Mouse (Mus musculus) hindbrain, postnatal 0 days (tissue): ENCODE measurements around the gene Cnot4. TPM values are rescaled to one million over a fixed set of nuclear protein-coding genes. Genes with fewer than 3 reads are reported as not detected.

ENCODE experiments used
- ATAC-seq: fragments of 200-750 bp; cut with Nextera tagmentation; 2 replicates; pipeline ENCODE4 v1.8.0; 2017; ENCODE audit warnings: mild to moderate bottlenecking, moderate TSS enrichment, moderate library complexity
- DNase-seq: peaks from one replicate; pipeline ENCODE4 v3.0.0-alpha.2; 2015; ENCODE audit warnings: low spot score
- H3K27ac ChIP-seq: fragments of 300-500 bp; sonication (generic); 2 replicates; pipeline ENCODE4 v1.5.1; 2014; ENCODE audit warnings: mild to moderate bottlenecking
- H3K27me3 ChIP-seq: fragments of 300-500 bp; sonication (generic); 2 replicates; pipeline ENCODE4 v1.6.1; 2014; ENCODE audit warnings: low read length, mixed read lengths; ENCODE audit not compliant: insufficient read depth
- H3K36me3 ChIP-seq: fragments of 300-500 bp; sonication (generic); 2 replicates; pipeline ENCODE4 v1.6.1; 2014; ENCODE audit warnings: low read length, mixed read lengths; ENCODE audit not compliant: insufficient read depth
- H3K4me1 ChIP-seq: fragments of 300-500 bp; sonication (generic); 2 replicates; pipeline ENCODE4 v1.6.1; 2014; ENCODE audit warnings: antibody characterized with exemption, low read length, mixed read lengths; ENCODE audit not compliant: insufficient read depth
- H3K4me2 ChIP-seq: fragments of 300-500 bp; sonication (generic); 2 replicates; pipeline ENCODE4 v1.6.1; 2014; ENCODE audit warnings: low read depth, mild to moderate bottlenecking, low read length, moderate library complexity, mixed read lengths
- H3K4me3 ChIP-seq: fragments of 300-500 bp; sonication (generic); 2 replicates; pipeline ENCODE4 v1.5.1; 2014; ENCODE audit warnings: low read length
- H3K9ac ChIP-seq: fragments of 300-500 bp; sonication (generic); replicated peaks from 2 replicates; pipeline ENCODE4 v1.6.1; 2014; ENCODE audit warnings: mild to moderate bottlenecking, low read length, moderate library complexity, mixed read lengths
- H3K9me3 ChIP-seq: fragments of 300-500 bp; sonication (generic); 2 replicates; pipeline ENCODE4 v1.6.1; 2016; ENCODE audit warnings: low read length, mixed read lengths
- CTCF ChIP-seq: IDR thresholded peaks from 2 replicates; pipeline ENCODE4 v1.5.1; 2016; ENCODE audit warnings: antibody characterized with exemption, control low read depth, low read depth
- WGBS: fragments of 180-500 bp; shearing (Covaris S2); extraction: QIAGEN DNeasy Blood & Tissue Kit; methylation state at CpG from one replicate; pipeline ENCODE4 v1.1.7; 2014; 5-methylcytosine and 5-hydroxymethylcytosine counted together
- polyA plus RNA-seq: library from polyadenylated mRNA; unstranded; fragments of >200 nt; fragmentation: Nextera tagmentation; extraction: Ambion mirVana; gene quantifications from 2 replicates; pipeline ENCODE4 v1.2.1, GENCODE M21; 2015
- total RNA-seq: library from RNA; depleted of rRNA; stranded (reverse); fragments of >200 nt; gene quantifications from 2 replicates; pipeline ENCODE4 v1.2.3, GENCODE M21; 2014

The Cnot4 gene
- total and polyA plus RNA-seq, 2 experiments from 2014 or later: 21.4 to 24.7 TPM

DNA sequence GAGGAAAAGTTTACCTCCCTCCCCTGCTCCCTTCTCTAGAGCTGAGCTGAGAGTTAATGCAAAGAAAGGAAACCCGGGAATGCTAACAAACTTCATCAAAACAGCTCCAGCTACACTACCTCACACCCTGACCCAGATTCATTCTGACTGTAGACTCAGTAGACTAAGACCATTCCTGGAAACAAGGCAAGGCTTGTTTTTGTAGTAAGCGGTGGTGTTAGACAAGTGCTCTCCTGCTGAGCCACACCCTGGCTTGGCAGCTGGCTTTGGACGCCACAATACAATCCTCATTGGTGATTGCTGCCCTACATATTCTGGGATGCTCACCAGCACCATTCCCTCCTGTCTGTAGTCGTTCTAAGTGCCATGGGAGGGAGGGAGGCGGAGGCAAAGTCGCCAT lies 106.3 kb downstream of the Cnot4 start:
- H3K4me1 ChIP-seq: peaks cover 5% of the 10 kb centered on the region; the same call in 1 of the 2 replicates
- no peaks in the 10 kb centered on the region for H3K9me3 ChIP-seq
- WGBS: 52% methylated on average over 6 of the region's 6 CpGs
- no peak for TF ChIP-seq CTCF
- ATAC-seq (peak; percentile 51; the same call in 1 of the 2 replicates), DNase-seq (peak; percentile 23)
- no peak overlapping the region for H3K4me2 ChIP-seq
- no peaks in the 10 kb centered on the region for H3K27me3 ChIP-seq
- peak overlapping the region; percentile 27; the same call in 1 of the 2 replicates for H3K27ac ChIP-seq
- peaks cover 9% of the 10 kb centered on the region; the same call in 1 of the 2 replicates for H3K36me3 ChIP-seq
- no peak overlapping the region for H3K9ac ChIP-seq
- no peak overlapping the region for H3K4me3 ChIP-seq

GRCm38 (mm10) chr6:35016624-35017023 lies 116.9 kb downstream of the Cnot4 start:
- no peak for ATAC-seq
- no peak for DNase-seq
- Histone ChIP-seq H3K9ac (no peak overlapping the region), H3K36me3 (no peaks in the 10 kb centered on the region), H3K4me3 (no peak overlapping the region), H3K4me1 (no peaks in the 10 kb centered on the region), H3K9me3 (no peaks in the 10 kb centered on the region), H3K27ac (no peak overlapping the region), H3K4me2 (no peak overlapping the region), H3K27me3 (no peaks in the 10 kb centered on the region)
- WGBS: 86% methylated on average over 5 of the region's 5 CpGs
- no peak for TF ChIP-seq CTCF

GRCm38 (mm10) chr6:35011953-35012352 lies 121.6 kb downstream of the Cnot4 start:
- no peak overlapping the region for H3K9ac ChIP-seq
- TF ChIP-seq CTCF: no peak
- H3K4me2 ChIP-seq: no peak overlapping the region
- H3K27ac ChIP-seq: no peak overlapping the region
- DNase-seq (no peak), ATAC-seq (no peak)
- H3K4me1 ChIP-seq: no peaks in the 10 kb centered on the region
- H3K36me3 ChIP-seq: no peaks in the 10 kb centered on the region
- 83% methylated on average over 1 of the region's 1 CpGs for WGBS
- H3K27me3 ChIP-seq: no peaks in the 10 kb centered on the region
- H3K9me3 ChIP-seq: no peaks in the 10 kb centered on the region
- no peak overlapping the region for H3K4me3 ChIP-seq

GRCm38 (mm10) chr6:35010705-35011104 lies 122.8 kb downstream of the Cnot4 start:
- no peak for ATAC-seq
- Histone ChIP-seq H3K4me3 (no peak overlapping the region), H3K9ac (no peak overlapping the region), H3K4me2 (no peak overlapping the region), H3K27ac (no peak overlapping the region), H3K27me3 (no peaks in the 10 kb centered on the region), H3K36me3 (no peaks in the 10 kb centered on the region), H3K4me1 (no peaks in the 10 kb centered on the region), H3K9me3 (no peaks in the 10 kb centered on the region)
- DNase-seq: no peak
- peak; percentile 25; the same call in 1 of the 2 replicates for TF ChIP-seq CTCF
- WGBS: 98% methylated on average over 5 of the region's 5 CpGs

- H3K4me2 ChIP-seq: peak overlapping the region; percentile 46
- no peaks in the 10 kb centered on the region for H3K27me3 ChIP-seq
- no peak overlapping the region for H3K27ac ChIP-seq
- TF ChIP-seq CTCF: no peak
- no peaks in the 10 kb centered on the region for H3K9me3 ChIP-seq
- H3K9ac ChIP-seq: no peak overlapping the region
- peak overlapping the region; percentile 18 for H3K4me3 ChIP-seq
- no peaks in the 10 kb centered on the region for H3K36me3 ChIP-seq
- peak; percentile 77 for DNase-seq
- peaks cover 4% of the 10 kb centered on the region; the same call in 1 of the 2 replicates for H3K4me1 ChIP-seq
- whole genome bisulfite sequencing: 50% methylated on average over 18 of the region's 18 CpGs
- no peak for ATAC-seq
These were observed 131.3 kb downstream of the Cnot4 start for GRCm38 (mm10) chr6:35002261-35002669.

DNA sequence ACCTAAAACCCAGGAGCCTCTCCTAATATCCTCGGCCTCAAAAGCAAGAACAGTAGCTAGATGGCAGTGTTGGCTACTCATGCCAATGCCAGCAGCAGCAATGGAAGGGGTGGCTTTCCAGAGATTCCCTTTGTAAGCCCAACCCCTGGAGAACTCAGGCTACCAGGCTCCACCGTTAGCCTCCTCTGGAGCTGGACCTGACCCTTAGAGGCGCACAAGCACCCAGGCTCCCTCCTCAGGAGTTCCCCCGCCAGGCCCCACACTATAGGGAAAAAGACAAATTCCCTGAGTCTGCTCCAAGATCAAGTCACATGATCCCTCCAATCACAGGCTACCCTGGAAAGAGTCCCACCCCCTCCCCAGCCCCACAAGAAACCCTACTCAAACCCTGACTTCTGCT lies 134.4 kb downstream of the Cnot4 start:
- Histone ChIP-seq H3K4me2 (peak overlapping the region; percentile 40), H3K27ac (no peak overlapping the region), H3K9me3 (no peaks in the 10 kb centered on the region), H3K27me3 (no peaks in the 10 kb centered on the region), H3K36me3 (no peaks in the 10 kb centered on the region), H3K4me1 (peaks cover 4% of the 10 kb centered on the region; the same call in 1 of the 2 replicates), H3K9ac (no peak overlapping the region), H3K4me3 (no peak overlapping the region; the same call in 1 of the 2 replicates)
- peak; percentile 80 for TF ChIP-seq CTCF
- ATAC-seq (peak; percentile 66), DNase-seq (peak; percentile 82)
- 10% methylated on average over 4 of the region's 4 CpGs for WGBS

GRCm38 (mm10) chr6:34996496-34996895 lies 137.0 kb downstream of the Cnot4 start:
- Histone ChIP-seq H3K9ac (no peak overlapping the region), H3K36me3 (no peaks in the 10 kb centered on the region), H3K27me3 (no peaks in the 10 kb centered on the region), H3K9me3 (no peaks in the 10 kb centered on the region), H3K4me2 (no peak overlapping the region), H3K4me3 (no peak overlapping the region), H3K4me1 (peaks cover 4% of the 10 kb centered on the region; the same call in 1 of the 2 replicates), H3K27ac (no peak overlapping the region)
- DNase-seq (no peak), ATAC-seq (no peak)
- TF ChIP-seq CTCF: no peak
- 67% methylated on average over 4 of the region's 4 CpGs for WGBS
